Mouse (Mus musculus) activated CD4-positive, CD25-positive, alpha-beta regulatory T cell, adult 4 months (primary cell): ENCODE data around the gene Gbx1. TPM values are rescaled to one million over a fixed set of nuclear protein-coding genes. Genes with fewer than 3 reads are reported as not detected.
A peak's percentile ranks its signal among the peaks of the same experiment; 100 is the strongest.

Source experiments
- ATAC-seq: one replicate; pipeline ENCODE4 v1.8.0; 2017
- polyA plus RNA-seq, 2 experiments: library from polyadenylated mRNA; unstranded; fragments of 100-300 nt; shearing (Covaris generic); gene quantifications; one replicate each; pipeline ENCODE4 v1.2.1; 2017

The Gbx1 gene
- polyA plus RNA-seq, 2 experiments from 2014 or later, result 0.09 TPM; not detected in 1

- ATAC-seq, result no peak
Measured at GRCm38 (mm10) chr5:24524522-24524921, 2.5 kb downstream of the Gbx1 start.

- ATAC-seq, result no peak
Measured at GRCm38 (mm10) chr5:24523806-24524205, 3.2 kb downstream of the Gbx1 start.

GRCm38 (mm10) chr5:24521366-24521765, 5.6 kb downstream of the Gbx1 start:
- no peak for ATAC-seq

GRCm38 (mm10) chr5:24512271-24512670, 14.7 kb downstream of the Gbx1 start:
- ATAC-seq, result no peak

GRCm38 (mm10) chr5:24510635-24511034, 16.4 kb downstream of the Gbx1 start:
- no peak for ATAC-seq

GRCm38 (mm10) chr5:24508406-24508805, 18.6 kb downstream of the Gbx1 start:
- no peak for ATAC-seq

GRCm38 (mm10) chr5:24505513-24505912, 21.5 kb downstream of the Gbx1 start:
- ATAC-seq, result peak; percentile 79

GRCm38 (mm10) chr5:24502786-24503185, 24.2 kb downstream of the Gbx1 start:
- no peak for ATAC-seq

GRCm38 (mm10) chr5:24500851-24501250, 26.2 kb downstream of the Gbx1 start:
- ATAC-seq, result no peak

- no peak for ATAC-seq
Measured at GRCm38 (mm10) chr5:24499113-24499512, 27.9 kb downstream of the Gbx1 start.

- ATAC-seq, result no peak
Measured at GRCm38 (mm10) chr5:24497526-24497925, 29.5 kb downstream of the Gbx1 start.

- ATAC-seq, result no peak
Measured at GRCm38 (mm10) chr5:24496756-24497155, 30.2 kb downstream of the Gbx1 start.

- ATAC-seq, result no peak
Measured at GRCm38 (mm10) chr5:24495019-24495418, 32.0 kb downstream of the Gbx1 start.

- ATAC-seq, result no peak
Measured at GRCm38 (mm10) chr5:24492546-24493285, 34.3 kb downstream of the Gbx1 start.

- ATAC-seq, result no peak
Measured at GRCm38 (mm10) chr5:24490413-24490920, 36.5 kb downstream of the Gbx1 start.

GRCm38 (mm10) chr5:24486738-24487137, 40.3 kb downstream of the Gbx1 start:
- ATAC-seq, result no peak

- ATAC-seq, result no peak
Measured at GRCm38 (mm10) chr5:24486097-24486496, 40.9 kb downstream of the Gbx1 start.

- ATAC-seq, result no peak
Measured at GRCm38 (mm10) chr5:24484963-24485362, 42.0 kb downstream of the Gbx1 start.

GRCm38 (mm10) chr5:24483326-24483725, 43.7 kb downstream of the Gbx1 start:
- ATAC-seq, result peak; percentile 57

GRCm38 (mm10) chr5:24482247-24483079, 44.5 kb downstream of the Gbx1 start:
- no peak for ATAC-seq

- ATAC-seq, result no peak
Measured at GRCm38 (mm10) chr5:24481647-24482046, 45.4 kb downstream of the Gbx1 start.

GRCm38 (mm10) chr5:24477909-24478308, 49.1 kb downstream of the Gbx1 start:
- ATAC-seq, result no peak

- no peak for ATAC-seq
Measured at GRCm38 (mm10) chr5:24475476-24476241, 51.3 kb downstream of the Gbx1 start.
